Mouse (Mus musculus) embryo, embryonic 11 days (tissue): ENCODE measurements around the gene Lrrk2.

Experiments used
- DNase-seq: peaks from one replicate; pipeline ENCODE4 v3.0.0-alpha.2; 2015

The Lrrk2 gene

GRCm38 (mm10) chr15:91690648-91691047 is 17.7 kb downstream of the Lrrk2 start:
- no peak for DNase-seq

- DNase-seq = no peak
Measured at GRCm38 (mm10) chr15:91693051-91693450, 20.1 kb downstream of the Lrrk2 start.

- no peak for DNase-seq
Measured at GRCm38 (mm10) chr15:91693856-91694255, 20.9 kb downstream of the Lrrk2 start.

GRCm38 (mm10) chr15:91700841-91701240 is 27.9 kb downstream of the Lrrk2 start:
- DNase-seq = no peak

- DNase-seq = peak; percentile 33
Measured at GRCm38 (mm10) chr15:91702991-91703715, 30.2 kb downstream of the Lrrk2 start.

- DNase-seq = no peak
Measured at GRCm38 (mm10) chr15:91704091-91704490, 31.1 kb downstream of the Lrrk2 start.

- DNase-seq = peak; percentile 53
Measured at GRCm38 (mm10) chr15:91709207-91710130, 36.5 kb downstream of the Lrrk2 start.

- no peak for DNase-seq
Measured at GRCm38 (mm10) chr15:91735216-91735922, 62.4 kb downstream of the Lrrk2 start.

GRCm38 (mm10) chr15:91736791-91737533 is 64.0 kb downstream of the Lrrk2 start:
- DNase-seq = peak; percentile 73

GRCm38 (mm10) chr15:91738808-91739207 is 65.8 kb downstream of the Lrrk2 start:
- DNase-seq = no peak

GRCm38 (mm10) chr15:91745501-91745900 is 72.5 kb downstream of the Lrrk2 start:
- DNase-seq = no peak

- peak; percentile 48 for DNase-seq
Measured at GRCm38 (mm10) chr15:91752111-91752510, 79.1 kb downstream of the Lrrk2 start.

GRCm38 (mm10) chr15:91753378-91754080 is 80.6 kb downstream of the Lrrk2 start:
- DNase-seq = peak; percentile 24

GRCm38 (mm10) chr15:91754546-91754945 is 81.6 kb downstream of the Lrrk2 start:
- peak; percentile 69 for DNase-seq

GRCm38 (mm10) chr15:91755756-91756155 is 82.8 kb downstream of the Lrrk2 start:
- peak; percentile 22 for DNase-seq

GRCm38 (mm10) chr15:91772041-91772440 is 99.1 kb downstream of the Lrrk2 start:
- no peak for DNase-seq

- DNase-seq = no peak
Measured at GRCm38 (mm10) chr15:91779166-91779565, 106.2 kb downstream of the Lrrk2 start.

- DNase-seq = peak; percentile 60
Measured at GRCm38 (mm10) chr15:91781172-91781571, 108.2 kb downstream of the Lrrk2 start.

GRCm38 (mm10) chr15:91788338-91788737 is 115.4 kb downstream of the Lrrk2 start:
- DNase-seq = peak; percentile 14

- no peak for DNase-seq
Measured at GRCm38 (mm10) chr15:91806463-91806862, 133.5 kb downstream of the Lrrk2 start.

GRCm38 (mm10) chr15:91835319-91835718 is 162.3 kb downstream of the Lrrk2 start:
- no peak for DNase-seq

- no peak for DNase-seq
Measured at GRCm38 (mm10) chr15:91837965-91838364, 165.0 kb downstream of the Lrrk2 start, which contains the start of gene Smgc. Gene Smgc, plus strand, starts transcription at chr15:91838265.
